Mouse (Mus musculus) midbrain, embryonic 11.5 days (tissue): Measurements from ENCODE around the gene Slc6a19. TPM values are rescaled to one million over a fixed set of nuclear protein-coding genes. Genes with fewer than 3 reads are reported as not detected.

Experiments used
- ATAC-seq: fragments of 200-750 bp; cut with Nextera tagmentation; 2 replicates; pipeline ENCODE4 v1.8.0; 2017; ENCODE audit warnings: moderate TSS enrichment, moderate library complexity; ENCODE audit not compliant: low FRiP score
- DNase-seq: peaks from one replicate; pipeline ENCODE4 v3.0.0; 2015; ENCODE audit warnings: low spot score; ENCODE audit errors: missing footprints
- H3K27ac ChIP-seq: fragments of 300-500 bp; sonication (generic); 2 replicates; pipeline ENCODE4 v1.5.1; 2014; ENCODE audit warnings: low read depth, low read length
- H3K27me3 ChIP-seq: fragments of 300-500 bp; sonication (generic); 2 replicates; pipeline ENCODE4 v1.6.1; 2014; ENCODE audit warnings: mild to moderate bottlenecking, low read length, moderate library complexity, mixed read lengths; ENCODE audit not compliant: control insufficient read depth, insufficient read depth
- H3K36me3 ChIP-seq: fragments of 300-500 bp; sonication (generic); 2 replicates; pipeline ENCODE4 v1.6.1; 2014; ENCODE audit warnings: mild to moderate bottlenecking, low read length, moderate library complexity, mixed read lengths; ENCODE audit not compliant: control insufficient read depth, insufficient read depth
- H3K4me1 ChIP-seq: fragments of 300-500 bp; sonication (generic); 2 replicates; pipeline ENCODE4 v1.6.1; 2014; ENCODE audit warnings: low read length; ENCODE audit not compliant: control insufficient read depth, insufficient read depth
- H3K4me2 ChIP-seq: fragments of 300-500 bp; sonication (generic); 2 replicates; pipeline ENCODE4 v1.6.1; 2014; ENCODE audit warnings: mild to moderate bottlenecking, moderate library complexity
- H3K4me3 ChIP-seq: fragments of 300-500 bp; sonication (generic); 2 replicates; pipeline ENCODE4 v1.5.1; 2014; ENCODE audit warnings: low read depth, low read length
- H3K9ac ChIP-seq: fragments of 300-500 bp; sonication (generic); 2 replicates; pipeline ENCODE4 v1.6.1; 2014; ENCODE audit warnings: low read length
- H3K9me3 ChIP-seq: fragments of 300-500 bp; sonication (generic); 2 replicates; pipeline ENCODE4 v1.6.1; 2016; ENCODE audit warnings: low read length; ENCODE audit not compliant: control insufficient read depth
- WGBS: fragments of 180-500 bp; shearing (Covaris S2); extraction: QIAGEN DNeasy Blood & Tissue Kit; methylation state at CpG from one replicate; pipeline ENCODE4 v1.1.7; 2014; 5-methylcytosine and 5-hydroxymethylcytosine counted together
- polyA plus RNA-seq: library from polyadenylated mRNA; unstranded; fragments of >200 nt; fragmentation: Nextera tagmentation; extraction: Ambion mirVana; gene quantifications from 2 replicates; pipeline ENCODE4 v1.2.1, GENCODE M21; 2014

Gene Slc6a19
- polyA plus RNA-seq, 1 experiment from 2014 or later: 0.14 TPM

DNA sequence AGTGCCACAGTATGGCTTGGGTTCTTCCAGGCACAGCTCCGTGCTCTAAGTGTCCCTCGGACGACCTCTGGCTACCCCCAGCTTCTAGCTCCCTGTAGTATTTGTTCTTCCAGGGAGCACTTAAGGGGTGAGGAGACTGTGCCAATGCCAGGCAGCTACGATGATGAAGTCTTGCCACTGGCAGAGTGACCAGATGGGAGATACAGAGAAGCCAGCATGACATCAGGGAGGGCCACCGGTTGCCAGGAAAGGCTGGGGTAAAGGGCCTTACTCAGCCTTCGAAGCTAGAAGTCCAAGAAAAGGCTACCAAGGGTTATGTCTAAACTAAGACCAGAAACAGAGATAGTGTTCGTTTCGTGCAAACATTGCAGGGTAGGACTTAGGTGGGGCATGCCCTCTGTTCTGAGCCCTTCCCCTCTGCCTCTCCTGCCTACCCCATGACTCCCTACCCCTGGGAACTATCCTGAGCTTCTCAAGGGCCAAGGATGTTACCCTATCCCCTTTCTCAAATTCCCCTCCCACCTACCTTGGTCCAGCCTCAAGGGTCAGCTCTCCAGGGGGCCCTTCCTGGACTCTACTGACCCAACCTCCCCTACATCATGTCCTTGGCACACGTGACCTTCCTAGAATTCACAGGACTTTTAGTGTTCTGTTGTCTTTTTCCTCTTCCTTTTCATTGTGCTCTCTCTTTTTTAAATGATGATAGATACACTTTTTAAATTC is 3.3 kb downstream of the Slc6a19 start:
- Histone ChIP-seq H3K4me2 (no peak overlapping the region), H3K9me3 (no peaks in the 10 kb centered on the region), H3K4me3 (no peak overlapping the region), H3K9ac (no peak overlapping the region), H3K36me3 (no peaks in the 10 kb centered on the region), H3K4me1 (no peaks in the 10 kb centered on the region), H3K27ac (no peak overlapping the region), H3K27me3 (no peaks in the 10 kb centered on the region)
- DNase-seq (no peak), ATAC-seq (no peak)
- 80% methylated on average over 9 of the region's 9 CpGs for WGBS

DNA sequence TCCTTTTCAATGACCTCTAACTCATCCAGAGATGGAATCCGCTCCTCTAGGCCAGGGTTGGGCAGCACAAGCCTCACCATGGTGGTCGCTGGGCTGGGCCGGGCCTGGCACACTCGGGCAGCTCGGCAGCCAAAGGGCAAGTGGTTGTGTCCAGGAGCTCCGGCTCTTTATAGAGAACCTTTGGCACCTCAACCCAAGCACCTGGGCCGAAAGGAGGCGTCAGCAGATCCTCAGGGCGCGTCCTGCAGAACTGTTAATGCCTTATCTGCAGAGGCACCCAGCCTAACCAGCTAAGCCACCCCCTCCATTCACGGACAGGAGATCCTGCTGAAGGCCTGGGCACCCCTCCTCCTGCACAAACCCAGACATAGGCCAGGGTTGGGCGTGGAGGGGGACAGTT is 4.1 kb downstream of the Slc6a19 start:
- H3K36me3 ChIP-seq: no peaks in the 10 kb centered on the region
- WGBS: 93% methylated on average over 12 of the region's 12 CpGs
- no peak for ATAC-seq

DNA sequence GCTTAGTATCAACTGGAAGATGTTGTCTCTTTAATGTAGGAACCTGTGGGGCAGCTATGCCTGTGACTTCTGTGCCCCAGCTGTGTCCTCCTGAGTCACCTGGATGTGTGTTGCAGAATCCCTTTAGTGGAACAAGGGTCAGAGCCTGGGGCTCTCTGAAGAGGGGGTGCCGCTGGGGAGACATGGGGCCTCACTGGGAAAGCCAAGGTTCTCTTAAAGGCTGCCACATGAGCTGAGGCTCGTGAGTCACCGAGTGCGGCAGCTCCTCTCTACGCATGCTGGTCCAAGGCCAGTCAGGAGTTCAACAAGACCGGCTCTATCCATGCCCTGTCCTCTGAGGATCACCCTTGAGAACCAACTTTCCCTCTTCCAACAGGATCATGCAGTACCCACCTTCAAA is 5.0 kb downstream of the Slc6a19 start:
- no peak overlapping the region for H3K27ac ChIP-seq
- DNase-seq: no peak
- H3K9me3 ChIP-seq: no peaks in the 10 kb centered on the region
- H3K4me3 ChIP-seq: no peak overlapping the region
- H3K4me1 ChIP-seq: no peaks in the 10 kb centered on the region
- H3K27me3 ChIP-seq: no peaks in the 10 kb centered on the region
- no peak for ATAC-seq
- no peak overlapping the region for H3K4me2 ChIP-seq
- H3K36me3 ChIP-seq: no peaks in the 10 kb centered on the region
- no peak overlapping the region for H3K9ac ChIP-seq
- WGBS: 91% methylated on average over 6 of the region's 6 CpGs

More for the DNA sequence above, 4.1 kb downstream of the Slc6a19 start:
- no peaks in the 10 kb centered on the region for H3K4me1 ChIP-seq
- no peak overlapping the region for H3K4me2 ChIP-seq
- H3K9ac ChIP-seq: no peak overlapping the region
- no peak overlapping the region for H3K4me3 ChIP-seq
- no peak for DNase-seq
- H3K27ac ChIP-seq: no peak overlapping the region
- H3K27me3 ChIP-seq: no peaks in the 10 kb centered on the region
- H3K9me3 ChIP-seq: no peaks in the 10 kb centered on the region

DNA sequence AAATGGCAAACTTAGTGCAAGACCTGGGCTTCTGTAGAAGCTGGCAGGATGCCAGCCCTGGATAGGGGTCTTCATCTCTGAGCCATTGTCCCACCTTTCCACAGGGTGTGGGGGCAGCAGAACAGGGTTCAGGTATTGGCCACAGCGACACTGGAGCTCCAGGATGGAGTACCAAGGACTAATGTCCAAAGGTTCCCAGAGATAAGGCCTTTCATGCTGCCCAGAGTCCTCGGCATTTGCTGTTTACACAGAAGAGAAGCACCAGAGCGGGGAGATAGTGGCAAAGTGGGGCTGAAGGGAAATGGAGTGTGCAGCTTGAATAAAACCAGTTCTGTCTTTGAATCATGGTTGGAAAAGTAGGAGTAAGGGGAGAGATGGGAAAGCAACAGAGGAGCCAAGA is 8.1 kb downstream of the Slc6a19 start:
- Histone ChIP-seq H3K4me3 (no peak overlapping the region), H3K4me2 (no peak overlapping the region), H3K27me3 (no peaks in the 10 kb centered on the region), H3K27ac (no peak overlapping the region), H3K36me3 (no peaks in the 10 kb centered on the region), H3K9me3 (no peaks in the 10 kb centered on the region), H3K4me1 (no peaks in the 10 kb centered on the region), H3K9ac (no peak overlapping the region)
- DNase-seq (no peak), ATAC-seq (no peak)
- WGBS: 93% methylated on average over 3 of the region's 3 CpGs

DNA sequence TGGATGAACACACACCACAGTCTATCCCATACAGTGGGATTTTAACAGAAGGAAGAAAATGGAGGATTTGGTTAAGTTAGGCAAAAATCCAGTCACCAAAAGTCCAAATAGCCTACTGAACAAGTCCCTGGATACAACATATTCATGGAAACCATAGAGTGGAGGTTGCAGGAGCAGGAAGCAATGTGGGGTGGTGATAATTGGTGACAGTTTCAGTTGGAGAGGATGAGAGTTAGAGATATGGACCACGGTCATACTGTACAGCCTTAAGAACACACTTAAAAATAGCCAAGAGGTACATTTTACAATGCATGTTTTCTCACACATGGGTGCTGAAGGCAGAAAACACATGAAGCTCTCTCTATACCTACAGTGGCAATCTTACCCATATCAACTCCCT is 9.7 kb downstream of the Slc6a19 start:
- Histone ChIP-seq H3K4me2 (no peak overlapping the region), H3K9ac (no peak overlapping the region), H3K27me3 (no peaks in the 10 kb centered on the region), H3K36me3 (no peaks in the 10 kb centered on the region), H3K27ac (no peak overlapping the region), H3K4me1 (no peaks in the 10 kb centered on the region), H3K4me3 (no peak overlapping the region), H3K9me3 (no peaks in the 10 kb centered on the region)
- WGBS: 78% methylated on average over 1 of the region's 1 CpGs
- DNase-seq (no peak), ATAC-seq (no peak)

DNA sequence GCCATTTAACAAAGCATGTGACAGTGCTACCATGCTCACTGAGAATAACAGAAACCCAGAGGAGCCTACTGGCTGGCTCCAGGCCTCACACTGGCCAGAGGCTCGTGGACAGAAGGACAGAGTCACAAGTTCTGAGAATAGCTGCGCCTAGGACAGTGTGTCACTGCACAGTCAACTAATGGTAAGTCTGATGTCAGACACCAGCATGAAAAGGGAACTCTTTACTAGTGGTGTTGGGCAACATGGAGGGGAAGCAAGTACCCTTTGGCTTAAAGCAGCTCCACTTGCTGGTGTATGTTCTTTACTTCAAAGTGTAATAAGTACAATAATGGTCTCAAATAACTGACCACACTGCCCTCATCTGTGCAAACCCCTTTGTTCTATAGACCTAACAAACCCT is 11.3 kb downstream of the Slc6a19 start:
- ATAC-seq (no peak), DNase-seq (no peak)
- Histone ChIP-seq H3K27ac (no peak overlapping the region), H3K9me3 (no peaks in the 10 kb centered on the region), H3K4me3 (no peak overlapping the region), H3K4me2 (no peak overlapping the region), H3K27me3 (no peaks in the 10 kb centered on the region), H3K4me1 (no peaks in the 10 kb centered on the region), H3K9ac (no peak overlapping the region), H3K36me3 (no peaks in the 10 kb centered on the region)
- 71% methylated on average over 2 of the region's 2 CpGs for WGBS

DNA sequence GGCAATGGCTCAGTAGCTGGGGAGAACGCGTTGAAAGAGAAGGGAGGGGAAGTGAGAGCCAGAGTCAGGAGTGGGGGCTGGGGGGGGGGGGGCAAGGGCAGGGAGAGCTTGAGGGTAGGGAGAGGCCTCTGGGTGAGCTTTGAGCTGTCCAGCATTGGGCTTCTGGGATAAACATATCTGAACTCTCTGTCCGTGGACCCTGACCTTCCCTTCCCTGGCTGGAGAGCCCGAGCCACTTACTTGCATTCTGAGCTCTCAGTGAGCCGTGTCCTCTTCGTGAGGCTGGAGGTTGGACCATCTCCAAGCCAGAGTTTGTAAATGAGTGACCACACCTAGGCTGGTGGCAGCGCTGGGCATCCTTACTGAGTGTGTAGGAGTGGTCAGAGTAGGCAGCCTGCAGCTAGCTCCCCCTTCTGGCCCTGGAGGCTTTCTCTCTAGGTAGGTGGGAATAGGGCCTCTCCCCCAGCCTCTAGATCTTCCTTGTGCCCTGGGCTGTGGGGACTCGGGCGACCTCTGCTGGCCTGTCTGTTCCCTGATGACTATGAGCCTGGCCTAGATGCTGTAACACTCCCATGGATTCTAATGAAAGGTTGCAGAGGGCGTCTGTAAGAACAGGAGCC is 12.3 kb downstream of the Slc6a19 start:
- Histone ChIP-seq H3K36me3 (no peaks in the 10 kb centered on the region), H3K27ac (no peak overlapping the region), H3K9me3 (no peaks in the 10 kb centered on the region), H3K4me3 (no peak overlapping the region), H3K27me3 (no peaks in the 10 kb centered on the region), H3K4me2 (no peak overlapping the region), H3K4me1 (no peaks in the 10 kb centered on the region), H3K9ac (no peak overlapping the region)
- peak; percentile 85 for ATAC-seq
- peak; percentile 94 for DNase-seq
- WGBS: 31% methylated on average over 10 of the region's 10 CpGs

DNA sequence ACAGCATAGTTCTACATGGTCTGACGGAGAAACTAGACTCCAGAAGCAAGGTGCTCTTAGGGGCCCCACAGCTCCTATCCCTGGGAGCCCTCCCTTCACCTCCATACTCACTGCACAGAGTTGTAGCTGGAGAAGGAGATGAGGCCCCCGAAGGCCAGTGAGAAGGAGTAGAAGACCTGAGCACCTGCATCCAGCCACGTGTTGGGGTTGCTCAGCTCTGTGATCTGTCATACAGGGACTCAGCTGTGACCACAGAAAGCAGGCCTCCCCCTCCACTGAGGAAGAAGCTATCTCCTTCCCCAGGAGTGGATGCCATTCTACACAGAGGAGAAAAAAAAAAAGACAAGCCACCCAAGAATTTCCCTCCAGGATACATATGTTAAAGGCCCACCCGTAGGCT is 15.7 kb downstream of the Slc6a19 start:
- Histone ChIP-seq H3K4me1 (no peaks in the 10 kb centered on the region), H3K4me2 (no peak overlapping the region), H3K9me3 (no peaks in the 10 kb centered on the region), H3K9ac (no peak overlapping the region), H3K27ac (no peak overlapping the region), H3K4me3 (no peak overlapping the region), H3K27me3 (no peaks in the 10 kb centered on the region), H3K36me3 (no peaks in the 10 kb centered on the region)
- 85% methylated on average over 4 of the region's 4 CpGs for WGBS
- DNase-seq (no peak), ATAC-seq (no peak)

DNA sequence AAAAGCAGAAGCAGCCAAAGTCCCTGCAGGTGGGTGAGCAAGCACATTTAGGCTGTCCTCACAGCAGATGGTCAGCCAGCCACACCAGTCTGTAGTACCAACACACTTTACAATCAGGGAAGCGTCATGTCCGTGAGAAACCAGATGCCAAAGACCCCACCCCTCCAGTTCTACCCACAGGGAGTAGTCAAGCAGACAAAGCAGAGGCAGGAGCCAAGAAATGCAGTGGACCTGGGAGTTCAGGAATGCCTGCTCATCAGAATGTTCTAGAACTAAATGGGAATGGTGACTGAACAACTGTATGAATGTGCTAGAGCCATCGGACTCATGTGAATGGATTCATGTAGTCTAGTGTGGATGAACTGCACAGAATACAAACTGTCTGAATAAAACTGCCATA is 17.1 kb downstream of the Slc6a19 start:
- Histone ChIP-seq H3K4me2 (no peak overlapping the region), H3K9me3 (no peaks in the 10 kb centered on the region), H3K4me3 (no peak overlapping the region), H3K9ac (no peak overlapping the region), H3K4me1 (no peaks in the 10 kb centered on the region), H3K27ac (no peak overlapping the region), H3K36me3 (no peaks in the 10 kb centered on the region), H3K27me3 (no peaks in the 10 kb centered on the region)
- ATAC-seq (no peak), DNase-seq (no peak)
- WGBS: 76% methylated on average over 3 of the region's 3 CpGs
